Comparison of ENCODE assay signal across 10 mouse cellular contexts in the genomic region with DNA sequence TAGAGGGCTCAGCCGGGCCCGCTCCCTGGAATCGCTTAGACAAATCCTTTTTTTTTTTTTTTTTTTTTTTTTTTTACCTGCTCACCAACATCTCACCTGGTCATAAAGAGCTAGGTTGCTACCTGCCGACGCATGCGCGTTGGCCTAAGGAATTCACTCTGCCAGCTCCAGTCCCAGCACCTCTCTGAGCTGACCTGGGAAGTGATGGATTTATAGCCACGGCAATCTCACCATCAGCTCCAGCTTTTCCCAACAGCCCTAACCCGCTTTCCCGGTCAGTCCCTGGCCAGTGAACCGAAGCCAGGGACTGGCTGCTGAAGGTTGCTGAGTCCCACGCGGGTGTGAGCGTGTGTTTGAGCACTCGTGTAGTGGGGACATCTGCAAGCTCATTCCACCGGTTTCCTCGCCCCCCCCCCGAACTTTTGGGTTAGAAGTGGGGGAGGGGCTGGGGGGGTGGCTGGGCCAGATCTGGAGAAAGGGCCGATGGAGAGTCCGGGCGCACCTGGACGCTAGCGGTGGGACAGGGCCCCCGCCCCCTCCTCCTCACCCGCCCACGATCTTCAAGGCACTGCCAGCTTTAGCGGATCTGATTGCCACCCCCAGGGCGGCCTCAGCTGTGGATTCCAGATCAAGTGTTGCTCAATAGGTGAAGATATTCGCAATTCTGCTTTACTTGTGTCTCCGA. TPM values are rescaled to one million over a fixed set of nuclear protein-coding genes. Genes with fewer than 3 reads are reported as not detected.
A peak's percentile ranks its signal among the peaks of the same experiment; 100 is the strongest.
DNase-seq lines count a peak whose midpoint lies in the region; ATAC-seq lines count a peak whose summit lies in the region.
"Had no signal": no experiment of that assay in that cellular context is flagged by ENCODE, and none has a peak within 500 bp of the region (broad histone marks: within the 10 kb centered on the region; RNA-seq: fewer than 3 reads in every experiment).

Gene Tfap2a, minus strand, starts transcription at position 181 of the 685 bp plus-strand sequence.

- no peak within 1 kb of the TSS for H3K9ac ChIP-seq in midbrain, embryonic 13.5 days (replicated peaks)
- H3K9ac ChIP-seq in midbrain, embryonic 11.5 days (ENCODE audit: low read length), result no peak within 1 kb of the TSS

- no peaks in the 10 kb centered on the region for H3K9me3 ChIP-seq in midbrain, embryonic 10.5 days (replicated peaks)
- H3K9me3 ChIP-seq in midbrain, embryonic 13.5 days, result no peaks in the 10 kb centered on the region
- no peaks in the 10 kb centered on the region for H3K9me3 ChIP-seq in midbrain, embryonic 11.5 days (ENCODE audit: control insufficient read depth, low read length)

- WGBS in midbrain, embryonic 10.5 days, result under 1% methylated on average over 30 of the region's 30 CpGs
- WGBS in midbrain, embryonic 13.5 days, result under 1% methylated on average over 30 of the region's 30 CpGs
- under 1% methylated on average over 29 of the region's 30 CpGs for WGBS in midbrain, embryonic 11.5 days

- H3K4me3 ChIP-seq in midbrain, embryonic 10.5 days, result 0 out of 2 replicates have a peak within 1 kb of the TSS, but pooled peaks have one; percentile 16
- H3K4me3 ChIP-seq in midbrain, embryonic 13.5 days (replicated peaks), result no peak within 1 kb of the TSS
- no peak within 1 kb of the TSS for H3K4me3 ChIP-seq in midbrain, embryonic 11.5 days (ENCODE audit: low read depth, low read length)

- no peak for ATAC-seq in midbrain, embryonic 13.5 days
- peak; percentile 9; the same call in 1 of the 2 replicates for ATAC-seq in midbrain, embryonic 11.5 days (ENCODE audit: low FRiP score)
- ATAC-seq: forebrain, embryonic 16.5 days had no signal

- no peaks in the 10 kb centered on the region for H3K36me3 ChIP-seq in midbrain, embryonic 10.5 days
- H3K36me3 ChIP-seq in midbrain, embryonic 13.5 days, result no peaks in the 10 kb centered on the region
- H3K36me3 ChIP-seq in midbrain, embryonic 11.5 days (ENCODE audit: control insufficient read depth, insufficient read depth, low read length), result no peaks in the 10 kb centered on the region

- H3K27ac ChIP-seq in midbrain, embryonic 10.5 days (replicated peaks), result no peak within 1 kb of the TSS
- H3K27ac ChIP-seq in midbrain, embryonic 13.5 days, result no peak within 1 kb of the TSS
- H3K27ac ChIP-seq in midbrain, embryonic 11.5 days (ENCODE audit: low read depth, low read length), result no peak within 1 kb of the TSS

- peaks cover 100% of the 10 kb centered on the region for H3K27me3 ChIP-seq in midbrain, embryonic 10.5 days (ENCODE audit: low read depth, poor library complexity, severe bottlenecking)
- peaks cover 100% of the 10 kb centered on the region for H3K27me3 ChIP-seq in midbrain, embryonic 13.5 days
- H3K27me3 ChIP-seq in midbrain, embryonic 11.5 days (ENCODE audit: control insufficient read depth, insufficient read depth, low read length), result peaks cover 98% of the 10 kb centered on the region

- H3K4me2 ChIP-seq in midbrain, embryonic 13.5 days (replicated peaks), result no peak within 1 kb of the TSS
- H3K4me2 ChIP-seq in midbrain, embryonic 11.5 days, result no peak within 1 kb of the TSS

- DNase-seq in midbrain, embryonic 10.5 days (ENCODE audit: low spot score), result peak; percentile 40
- DNase-seq in kidney, adult 18-20 months, result peak; percentile 38
- DNase-seq in midbrain, embryonic 11.5 days (ENCODE audit: low spot score, missing footprints), result peak; percentile 90
- no peak for DNase-seq in right cerebral cortex, postnatal 25 days
- no peak for DNase-seq in cerebellum, postnatal 4 days (ENCODE audit: low spot score in 2 of 2)
- no peak for DNase-seq in layer of hippocampus, adult 9-11 months
- DNase-seq in thymus, postnatal 4 days, result no peak
- DNase-seq: lung, postnatal 10 days had no signal

- H3K4me1 ChIP-seq in midbrain, embryonic 10.5 days, result peaks cover 27% of the 10 kb centered on the region
- peaks cover 21% of the 10 kb centered on the region for H3K4me1 ChIP-seq in midbrain, embryonic 13.5 days (replicated peaks)
- peaks cover 4% of the 10 kb centered on the region for H3K4me1 ChIP-seq in midbrain, embryonic 11.5 days (ENCODE audit: control insufficient read depth, insufficient read depth, low read length)

RNA-seq across cellular contexts. Expression of gene Tfap2a, which starts in this region (rescaled TPM):
- 2.3 and 2.5 TPM in 2 replicates for polyA plus RNA-seq in midbrain, embryonic 10.5 days (2016; fragmentation: Nextera tagmentation; extraction: Ambion mirVana)
- 8.9 and 9.2 TPM in 2 replicates for polyA plus RNA-seq in midbrain, embryonic 13.5 days (2015; fragmentation: Nextera tagmentation; extraction: Ambion mirVana)
- 3.0 and 4.7 TPM in 2 replicates for polyA plus RNA-seq in midbrain, embryonic 11.5 days (2014; fragmentation: Nextera tagmentation; extraction: Ambion mirVana)

Comparison
In these comparisons a context has a peak if more than half of its experiments do, and no peak if none do; other contexts are left out.
1. DNase-seq: peak in midbrain, embryonic 10.5 days (single experiment), kidney, adult 18-20 months (single experiment) and midbrain, embryonic 11.5 days (single experiment); none in right cerebral cortex, postnatal 25 days (single experiment), cerebellum, postnatal 4 days (0 of 2), layer of hippocampus, adult 9-11 months (single experiment) and thymus, postnatal 4 days (single experiment).